ENCODE assay signal across 13 mouse cellular contexts in the genomic region with DNA sequence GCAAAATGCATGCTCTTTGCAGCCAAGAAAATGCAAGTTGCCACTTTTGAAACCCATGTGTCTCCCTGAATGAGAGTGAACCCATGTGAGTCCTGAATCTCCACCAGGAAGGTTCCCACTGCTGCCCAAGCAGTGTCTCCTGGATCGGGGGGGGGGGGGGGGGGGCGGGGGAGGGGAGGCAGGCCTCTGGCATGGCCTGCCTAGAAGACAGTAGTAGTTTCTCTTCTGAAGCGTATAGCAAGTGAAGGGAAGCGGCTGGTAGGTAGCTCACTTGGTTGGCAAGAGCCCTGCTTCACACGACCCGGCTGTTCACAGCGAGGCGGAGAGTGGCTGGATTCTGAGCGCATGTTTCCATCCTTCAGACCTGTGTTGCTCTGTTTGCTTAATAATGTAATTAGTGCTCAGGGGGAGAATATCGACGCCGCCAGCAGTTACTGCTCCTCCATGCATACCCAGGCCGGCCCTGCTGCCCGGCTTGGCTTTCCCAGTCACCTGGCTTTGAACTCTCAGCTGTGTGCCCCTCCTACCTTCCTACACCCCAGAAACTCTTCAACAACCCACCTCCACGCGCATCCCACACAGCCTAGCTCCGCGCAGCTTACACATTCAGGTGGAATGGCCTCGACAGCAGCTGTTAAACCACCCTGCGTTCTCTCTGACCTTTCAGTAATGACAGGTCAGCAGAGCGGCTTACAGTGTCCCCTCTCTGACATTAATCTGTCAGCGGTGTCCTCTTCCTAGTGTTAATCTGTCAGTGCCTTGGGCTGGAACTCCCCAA.
DNase-seq lines count a peak whose midpoint lies in the region; ATAC-seq lines count a peak whose summit lies in the region.
"Had no signal": no experiment of that assay in that cellular context is flagged by ENCODE, and none has a peak within 500 bp of the region (broad histone marks: within the 10 kb centered on the region; RNA-seq: fewer than 3 reads in every experiment).

No protein-coding gene starts in this region.

- H3K27me3 ChIP-seq in hindbrain, embryonic 10.5 days (ENCODE audit: insufficient read depth, poor library complexity, severe bottlenecking), result peaks cover 95% of the 10 kb centered on the region
- H3K27me3 ChIP-seq in midbrain, embryonic 12.5 days, result peaks cover 88% of the 10 kb centered on the region
- H3K27me3 ChIP-seq: CH12.LX had no signal

- H3K9me3 ChIP-seq in hindbrain, embryonic 10.5 days, result no peaks in the 10 kb centered on the region
- no peaks in the 10 kb centered on the region for H3K9me3 ChIP-seq in midbrain, embryonic 12.5 days
- H3K9me3 ChIP-seq: heart, embryonic 12.5 days; liver, embryonic 12.5 days had no signal

- no peaks in the 10 kb centered on the region for H3K36me3 ChIP-seq in hindbrain, embryonic 10.5 days
- H3K36me3 ChIP-seq in midbrain, embryonic 12.5 days, result no peaks in the 10 kb centered on the region
- H3K36me3 ChIP-seq: heart, embryonic 12.5 days; liver, embryonic 12.5 days had no signal

- peaks cover 29% of the 10 kb centered on the region for H3K4me1 ChIP-seq in hindbrain, embryonic 10.5 days (replicated peaks)
- peaks cover 33% of the 10 kb centered on the region for H3K4me1 ChIP-seq in midbrain, embryonic 12.5 days
- H3K4me1 ChIP-seq: liver, embryonic 12.5 days had no signal

- peak overlapping the region; percentile 23 for H3K4me3 ChIP-seq in hindbrain, embryonic 10.5 days
- no peak overlapping the region for H3K4me3 ChIP-seq in midbrain, embryonic 12.5 days
- H3K4me3 ChIP-seq: heart, embryonic 12.5 days; liver, embryonic 12.5 days had no signal

- H3K9ac ChIP-seq in midbrain, embryonic 12.5 days (replicated peaks), result 0 out of 2 replicates have a peak overlapping the region, but pooled peaks have one; percentile 21
- H3K9ac ChIP-seq: heart, embryonic 12.5 days; liver, embryonic 12.5 days had no signal

- H3K4me2 ChIP-seq in midbrain, embryonic 12.5 days (replicated peaks), result peak overlapping the region; percentile 40
- H3K4me2 ChIP-seq: heart, embryonic 12.5 days; liver, embryonic 12.5 days had no signal

- WGBS in hindbrain, embryonic 10.5 days, result 14% methylated on average over 22 of the region's 22 CpGs
- WGBS in midbrain, embryonic 12.5 days, result 15% methylated on average over 20 of the region's 22 CpGs

- peak; percentile 52 for DNase-seq in retina, postnatal 1 day
- no peak for DNase-seq in retina, embryonic 14.5 days (ENCODE audit: low spot score)
- DNase-seq in hindbrain, embryonic 10.5 days (ENCODE audit: low spot score), result peak; percentile 31
- no peak for DNase-seq in liver
- no peak for DNase-seq in adrenal gland, adult 18-20 months (ENCODE audit: low spot score in 2 of 2)
- no peak for DNase-seq in spleen, postnatal 36 days (ENCODE audit: low spot score in 2 of 2)
- DNase-seq: adrenal gland, adult 8-10 months; kidney, postnatal 36 days; lung, postnatal 10 days had no signal

- ATAC-seq in midbrain, embryonic 12.5 days (ENCODE audit: low FRiP score, low read depth), result peak; percentile 47
- ATAC-seq: liver, embryonic 12.5 days had no signal

- H3K27ac ChIP-seq in hindbrain, embryonic 10.5 days, result peak overlapping the region; percentile 64
- H3K27ac ChIP-seq in midbrain, embryonic 12.5 days (replicated peaks), result peak overlapping the region; percentile 46
- H3K27ac ChIP-seq: liver, embryonic 12.5 days had no signal

Comparison
In these comparisons a context has a peak if more than half of its experiments do, and no peak if none do; other contexts are left out.
1. DNase-seq: peak in retina, postnatal 1 day (single experiment) and hindbrain, embryonic 10.5 days (single experiment); none in retina, embryonic 14.5 days (single experiment), liver (single experiment), adrenal gland, adult 18-20 months (0 of 2) and spleen, postnatal 36 days (0 of 2).